Comparison of ENCODE assay signal across 25 mouse cellular contexts in the genomic region with DNA sequence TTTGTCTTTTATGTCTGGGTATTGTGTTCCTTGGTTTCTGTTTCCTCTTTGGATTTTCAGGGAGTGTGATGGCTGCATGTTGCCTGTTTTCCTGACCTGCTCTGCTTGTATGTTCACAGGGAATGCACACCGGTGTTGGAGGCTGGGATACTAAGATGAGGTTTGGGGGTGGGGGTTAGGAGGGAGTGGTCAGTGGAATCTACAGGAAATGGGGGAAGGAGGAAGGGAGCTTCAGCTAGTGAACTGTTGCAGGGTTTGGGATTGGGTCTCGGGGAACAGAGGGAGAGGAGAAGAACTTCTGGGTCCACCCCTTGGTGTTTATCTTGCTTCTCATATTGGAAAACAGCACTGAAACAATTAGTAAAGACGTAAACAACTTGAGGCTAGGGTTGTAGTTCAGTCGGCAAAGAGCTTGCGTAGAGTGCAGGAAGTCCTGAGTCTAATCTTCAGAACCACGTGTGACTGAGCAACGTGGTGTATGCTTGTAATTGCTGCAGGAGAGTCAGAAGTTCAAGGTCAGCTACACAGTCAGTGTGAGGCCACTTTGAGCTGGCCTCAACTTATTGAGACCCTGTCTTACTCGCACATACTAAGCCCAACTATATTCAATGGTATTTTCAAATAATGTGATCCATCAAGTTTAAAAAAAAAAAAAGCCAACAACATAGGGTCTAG. TPM values are rescaled to one million over a fixed set of nuclear protein-coding genes. Genes with fewer than 3 reads are reported as not detected.
DNase-seq lines count a peak whose midpoint lies in the region; ATAC-seq and TF ChIP-seq lines count a peak whose summit lies in the region.
"Had no signal": no experiment of that assay in that cellular context is flagged by ENCODE, and none has a peak within 500 bp of the region (broad histone marks: within the 10 kb centered on the region; RNA-seq: fewer than 3 reads in every experiment).

No protein-coding gene starts in this region.

- H3K27ac ChIP-seq in ES-Bruce4 (ENCODE audit: insufficient read depth, low read length) (peak overlapping the region; percentile 98), MEL (ENCODE audit: control insufficient read depth, low read depth, low read length) (no peak overlapping the region)
- H3K27ac ChIP-seq in intestine, embryonic 16.5 days (ENCODE audit: low read length), result peak overlapping the region; percentile 92
- H3K27ac ChIP-seq in stomach, embryonic 16.5 days (ENCODE audit: low read length), result peak overlapping the region; percentile 92
- no peak overlapping the region for H3K27ac ChIP-seq in hindbrain, postnatal 0 days
- no peak overlapping the region for H3K27ac ChIP-seq in midbrain, embryonic 16.5 days (ENCODE audit: low read length)
- H3K27ac ChIP-seq: hindbrain, embryonic 15.5 days; limb, embryonic 13.5 days; liver, embryonic 13.5 days; midbrain, embryonic 10.5 days had no signal

- H3K36me3 ChIP-seq in ES-Bruce4 (ENCODE audit: control insufficient read depth, insufficient read depth, low read length, poor library complexity, severe bottlenecking) (no peaks in the 10 kb centered on the region), MEL (ENCODE audit: control insufficient read depth in 1 of 2, insufficient read depth in 2 of 2, low read length in 2 of 2) (peaks cover 0 to 17% of the 10 kb centered on the region in 2 experiments; a peak in 2 of 4 replicates)
- H3K36me3 ChIP-seq in intestine, embryonic 16.5 days (ENCODE audit: control insufficient read depth, insufficient read depth, low read length), result no peaks in the 10 kb centered on the region
- H3K36me3 ChIP-seq in stomach, embryonic 16.5 days (ENCODE audit: control insufficient read depth, insufficient read depth, low read length), result no peaks in the 10 kb centered on the region
- H3K36me3 ChIP-seq in hindbrain, postnatal 0 days (ENCODE audit: insufficient read depth, low read length), result no peaks in the 10 kb centered on the region
- no peaks in the 10 kb centered on the region for H3K36me3 ChIP-seq in midbrain, embryonic 16.5 days (ENCODE audit: control insufficient read depth, insufficient read depth, low read length)
- H3K36me3 ChIP-seq: hindbrain, embryonic 15.5 days; limb, embryonic 13.5 days; liver, embryonic 13.5 days; midbrain, embryonic 10.5 days had no signal

- no peak overlapping the region for H3K4me2 ChIP-seq in intestine, embryonic 16.5 days (ENCODE audit: low read depth, low read length)
- no peak overlapping the region for H3K4me2 ChIP-seq in stomach, embryonic 16.5 days (ENCODE audit: low read depth, low read length)
- H3K4me2 ChIP-seq in hindbrain, postnatal 0 days (ENCODE audit: low read depth, low read length), result no peak overlapping the region
- H3K4me2 ChIP-seq in midbrain, embryonic 16.5 days (ENCODE audit: low read length), result no peak overlapping the region
- H3K4me2 ChIP-seq: heart, embryonic 11.5 days; hindbrain, embryonic 15.5 days; limb, embryonic 13.5 days; liver, embryonic 13.5 days had no signal

- ATAC-seq in intestine, embryonic 16.5 days, result peak; percentile 4; the same call in 1 of the 2 replicates
- ATAC-seq in stomach, embryonic 16.5 days (ENCODE audit: insufficient read depth, low FRiP score), result no peak
- no peak for ATAC-seq in hindbrain, postnatal 0 days
- no peak for ATAC-seq in midbrain, embryonic 16.5 days
- ATAC-seq: forebrain, postnatal 0 days had no signal

- H3K9me3 ChIP-seq in ES-Bruce4 (replicated peaks; ENCODE audit: control insufficient read depth, insufficient read depth, low read length, poor library complexity, severe bottlenecking) (no peaks in the 10 kb centered on the region), MEL (replicated peaks; ENCODE audit: insufficient read depth, low read length) (no peaks in the 10 kb centered on the region)
- H3K9me3 ChIP-seq in intestine, embryonic 16.5 days (ENCODE audit: control insufficient read depth, low read length), result no peaks in the 10 kb centered on the region
- H3K9me3 ChIP-seq in stomach, embryonic 16.5 days (replicated peaks; ENCODE audit: control insufficient read depth, low read length), result no peaks in the 10 kb centered on the region
- H3K9me3 ChIP-seq in hindbrain, postnatal 0 days (ENCODE audit: low read length), result no peaks in the 10 kb centered on the region
- H3K9me3 ChIP-seq in midbrain, embryonic 16.5 days (replicated peaks; ENCODE audit: control insufficient read depth, low read length, poor library complexity, severe bottlenecking), result no peaks in the 10 kb centered on the region
- H3K9me3 ChIP-seq: hindbrain, embryonic 15.5 days; limb, embryonic 13.5 days; liver, embryonic 13.5 days; midbrain, embryonic 10.5 days had no signal

- no peak for TF ChIP-seq CTCF in ES-Bruce4 (IDR thresholded peaks at IDR 0.05; ENCODE audit: low read depth, low read length)
- TF ChIP-seq CTCF in MEL (IDR thresholded peaks at IDR 0.05 in 2 of 3, conservative IDR thresholded peaks at IDR 0.05 in 1 of 3; ENCODE audit: control insufficient read depth in 1 of 3, insufficient read depth in 1 of 3, low read depth in 2 of 3, low read length in 3 of 3, poor library complexity in 1 of 3, severe bottlenecking in 1 of 3), result no peak
- TF ChIP-seq CTCF in hindbrain, postnatal 0 days (IDR thresholded peaks at IDR 0.05; ENCODE audit: low read depth), result no peak

- no peaks in the 10 kb centered on the region for H3K79me2 ChIP-seq in MEL (ENCODE audit: control insufficient read depth, insufficient read depth, low read length, poor library complexity)

- 65% methylated on average over 8 of the region's 8 CpGs for WGBS in intestine, embryonic 16.5 days
- WGBS in stomach, embryonic 16.5 days, result 64% methylated on average over 8 of the region's 8 CpGs
- 84% methylated on average over 8 of the region's 8 CpGs for WGBS in hindbrain, postnatal 0 days
- 82% methylated on average over 8 of the region's 8 CpGs for WGBS in midbrain, embryonic 16.5 days

- peak; percentile 19 for DNase-seq in MEL (ENCODE audit: low read depth, low spot score)
- no peak for DNase-seq in hindbrain, postnatal 0 days (ENCODE audit: low spot score)
- DNase-seq in embryo, embryonic 9.5 days (ENCODE audit: extremely low spot score), result no peak
- DNase-seq: adrenal gland, postnatal 36 days; cerebellum, adult 9-11 months; forebrain, postnatal 0 days; gastrocnemius, postnatal 14 days; heart, adult 11 months; kidney, adult 8-10 months; kidney, postnatal 25 days; layer of hippocampus, postnatal 36 days; liver, embryonic 13.5 days; lung, adult 2 months; lung, postnatal 4 days; spleen, adult 18-20 months; thymus, adult 18-20 months; thymus, postnatal 4 days had no signal

- H3K4me3 ChIP-seq in ES-Bruce4 (ENCODE audit: low read depth, low read length) (no peak overlapping the region), MEL (ENCODE audit: control insufficient read depth in 1 of 2, insufficient read depth in 1 of 2, low read depth in 2 of 2, low read length in 2 of 2) (no peak overlapping the region)
- H3K4me3 ChIP-seq in intestine, embryonic 16.5 days (ENCODE audit: low read length), result no peak overlapping the region
- no peak overlapping the region for H3K4me3 ChIP-seq in stomach, embryonic 16.5 days (replicated peaks; ENCODE audit: low read length)
- no peak overlapping the region for H3K4me3 ChIP-seq in hindbrain, postnatal 0 days (ENCODE audit: low read length)
- H3K4me3 ChIP-seq in midbrain, embryonic 16.5 days (ENCODE audit: low read depth, low read length), result no peak overlapping the region
- H3K4me3 ChIP-seq: hindbrain, embryonic 15.5 days; limb, embryonic 13.5 days; liver, embryonic 13.5 days; midbrain, embryonic 10.5 days had no signal

- no peaks in the 10 kb centered on the region for H3K27me3 ChIP-seq in ES-Bruce4 (ENCODE audit: control insufficient read depth, insufficient read depth, low read length, poor library complexity, severe bottlenecking)
- no peaks in the 10 kb centered on the region for H3K27me3 ChIP-seq in MEL (ENCODE audit: control insufficient read depth in 1 of 2, insufficient read depth in 2 of 2, low read length in 2 of 2)
- no peaks in the 10 kb centered on the region for H3K27me3 ChIP-seq in intestine, embryonic 16.5 days (replicated peaks; ENCODE audit: control insufficient read depth, insufficient read depth, low read length)
- no peaks in the 10 kb centered on the region for H3K27me3 ChIP-seq in stomach, embryonic 16.5 days (ENCODE audit: control insufficient read depth, insufficient read depth, low read length)
- H3K27me3 ChIP-seq in hindbrain, postnatal 0 days (ENCODE audit: insufficient read depth, low read length), result no peaks in the 10 kb centered on the region
- no peaks in the 10 kb centered on the region for H3K27me3 ChIP-seq in midbrain, embryonic 16.5 days (ENCODE audit: control insufficient read depth, insufficient read depth, low read depth, low read length)
- H3K27me3 ChIP-seq: hindbrain, embryonic 15.5 days; limb, embryonic 13.5 days; liver, embryonic 13.5 days had no signal

- peak overlapping the region; percentile 3; the same call in 1 of the 2 replicates for H3K9ac ChIP-seq in ES-Bruce4 (ENCODE audit: low read depth, poor library complexity, severe bottlenecking)
- H3K9ac ChIP-seq in MEL (ENCODE audit: control insufficient read depth, low read depth, low read length, poor library complexity, severe bottlenecking), result no peak overlapping the region
- no peak overlapping the region for H3K9ac ChIP-seq in intestine, embryonic 16.5 days (ENCODE audit: low read depth, low read length)
- H3K9ac ChIP-seq in stomach, embryonic 16.5 days (ENCODE audit: low read length), result no peak overlapping the region
- H3K9ac ChIP-seq in hindbrain, postnatal 0 days (replicated peaks; ENCODE audit: low read length), result no peak overlapping the region
- no peak overlapping the region for H3K9ac ChIP-seq in midbrain, embryonic 16.5 days (ENCODE audit: low read depth, low read length)
- H3K9ac ChIP-seq: forebrain, postnatal 0 days; hindbrain, embryonic 15.5 days; limb, embryonic 13.5 days; liver, embryonic 13.5 days had no signal

- no peak for TF ChIP-seq EP300 in ES-Bruce4 (IDR thresholded peaks at IDR 0.05; ENCODE audit: insufficient read depth, low read depth, low read length)
- TF ChIP-seq EP300 in MEL (IDR thresholded peaks at IDR 0.05; ENCODE audit: low read depth in 1 of 2, low read length in 2 of 2), result no peak

- TF ChIP-seq POLR2A in ES-Bruce4 (IDR thresholded peaks at IDR 0.05; ENCODE audit: insufficient read depth, low read length) (no peak), MEL (IDR thresholded peaks at IDR 0.05; ENCODE audit: control insufficient read depth in 1 of 2, insufficient read depth in 1 of 2, low read depth in 1 of 2, low read length in 2 of 2, poor library complexity in 1 of 2) (no peak)

- no peak for TF ChIP-seq RAD21 in MEL (IDR thresholded peaks at IDR 0.05; ENCODE audit: low read depth, low read length)

- H3K4me1 ChIP-seq in ES-Bruce4 (ENCODE audit: control insufficient read depth, insufficient read depth, low read length) (peaks cover 6% of the 10 kb centered on the region), MEL (ENCODE audit: control insufficient read depth in 1 of 2, insufficient read depth in 2 of 2, low read length in 2 of 2) (peaks cover 0 to 21% of the 10 kb centered on the region in 2 experiments; a peak in 3 of 4 replicates)
- H3K4me1 ChIP-seq in intestine, embryonic 16.5 days (ENCODE audit: control insufficient read depth, insufficient read depth, low read length), result 0 out of 2 replicates have a peak, but pooled peaks cover 6% of the 10 kb centered on the region
- peaks cover 5% of the 10 kb centered on the region; the same call in 1 of the 2 replicates for H3K4me1 ChIP-seq in stomach, embryonic 16.5 days (ENCODE audit: control insufficient read depth, insufficient read depth, low read length)
- no peaks in the 10 kb centered on the region for H3K4me1 ChIP-seq in hindbrain, postnatal 0 days (ENCODE audit: insufficient read depth, low read length)
- no peaks in the 10 kb centered on the region for H3K4me1 ChIP-seq in midbrain, embryonic 16.5 days (ENCODE audit: control insufficient read depth, insufficient read depth, low read length)
- H3K4me1 ChIP-seq: hindbrain, embryonic 15.5 days; limb, embryonic 13.5 days; midbrain, embryonic 10.5 days had no signal

RNA-seq across cellular contexts. Expression of a gene that starts 34.2 kb away (rescaled TPM):
- polyA plus RNA-seq in ES-Bruce4 (2011; ENCODE audit: insufficient read depth, insufficient read length, low read depth, missing spikeins) (76.6 and 82.5 TPM in 2 replicates), MEL (2012; ENCODE audit: insufficient read depth in 1 of 2, insufficient read length in 2 of 2, low read depth in 1 of 2, low replicate concordance in 2 of 2, missing spikeins in 1 of 2) (10 to 100 TPM; 52.3 to 57.9 TPM)
- total RNA-seq in MEL (2012; rRNA removed), result 25.9 and 31.3 TPM in 2 replicates
- polyA plus RNA-seq in intestine, embryonic 16.5 days (2015; fragmentation: Nextera tagmentation; extraction: Ambion mirVana), result 34.6 and 45.9 TPM in 2 replicates
- 58.1 and 59.8 TPM in 2 replicates for polyA plus RNA-seq in stomach, embryonic 16.5 days (2015; fragmentation: Nextera tagmentation; extraction: Ambion mirVana)
- total RNA-seq in hindbrain, postnatal 0 days (2014; rRNA removed), result 39.9 and 47.3 TPM in 2 replicates
- 31.6 and 37.2 TPM in 2 replicates for polyA plus RNA-seq in hindbrain, postnatal 0 days (2015; fragmentation: Nextera tagmentation; extraction: Ambion mirVana)
- polyA plus RNA-seq in midbrain, embryonic 16.5 days (2015; fragmentation: Nextera tagmentation; extraction: Ambion mirVana), result 40.0 and 44.3 TPM in 2 replicates

Comparison
In these comparisons a context has a peak if more than half of its experiments do, and no peak if none do; other contexts are left out.
1. H3K27ac ChIP-seq: peak in ES-Bruce4 (single experiment), intestine, embryonic 16.5 days (single experiment) and stomach, embryonic 16.5 days (single experiment); none in MEL (single experiment), hindbrain, postnatal 0 days (single experiment) and midbrain, embryonic 16.5 days (single experiment).